Mouse (Mus musculus) C2C12 (cell line): Measurements from ENCODE around the gene Gm37240.

Source experiments
- CEBPB ChIP-seq: IDR thresholded peaks from one replicate; pipeline ENCODE4 v1.6.1; 2011; ENCODE audit warnings: low read depth, mild to moderate bottlenecking, control low read depth, moderate library complexity
- CTCF ChIP-seq: IDR thresholded peaks from one replicate; pipeline ENCODE4 v1.5.1; 2011; ENCODE audit not compliant: control insufficient read depth, insufficient read depth, insufficient read length
- MAX ChIP-seq: IDR thresholded peaks from one replicate; pipeline ENCODE4 v1.6.1; 2011; ENCODE audit warnings: mild to moderate bottlenecking, control low read depth
- MYOG ChIP-seq: IDR thresholded peaks from one replicate; pipeline ENCODE4 v1.6.1; 2011; ENCODE audit not compliant: control insufficient read depth, insufficient read length; ENCODE audit errors: extremely low read depth
- USF1 ChIP-seq: IDR thresholded peaks from one replicate; pipeline ENCODE4 v1.6.1; 2011; ENCODE audit warnings: low read depth, mild to moderate bottlenecking, control low read depth, moderate library complexity

DNA sequence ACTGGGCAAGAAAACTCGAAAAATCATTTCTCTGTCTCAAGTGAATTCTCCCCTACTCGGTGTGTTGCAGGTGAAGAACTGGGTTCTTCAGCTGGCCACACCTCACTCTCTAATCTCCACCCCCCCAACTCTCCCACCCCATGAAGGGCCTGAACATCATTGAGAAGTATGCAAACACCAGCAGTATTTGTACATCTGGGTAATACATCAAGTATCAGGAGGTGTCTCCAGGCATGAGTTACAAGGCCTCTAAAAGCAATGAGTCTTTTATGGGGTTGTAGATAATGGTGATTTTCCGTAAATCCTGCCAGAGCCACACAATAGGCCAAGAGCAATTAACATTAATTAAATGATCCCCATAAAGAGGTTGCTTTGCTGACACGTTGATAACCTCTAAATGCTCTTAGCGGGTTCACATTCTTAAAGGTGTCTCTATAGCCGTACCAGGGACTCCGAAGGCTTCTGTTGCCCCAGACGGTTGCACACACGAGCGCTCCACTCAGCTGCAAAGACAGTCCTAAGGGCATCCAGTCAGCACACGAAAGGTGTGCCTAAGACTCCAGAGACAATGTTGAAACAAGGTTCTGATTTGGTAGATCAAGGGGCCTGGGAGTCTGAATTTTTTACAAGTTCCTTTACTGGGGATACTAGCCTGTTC is 370.4 kb downstream of the Gm37240 start:
- TF ChIP-seq CTCF, result no peak
- TF ChIP-seq CEBPB, result no peak
- TF ChIP-seq USF1, result no peak
- no peak for TF ChIP-seq MAX
- TF ChIP-seq MYOG, result no peak
